Mouse (Mus musculus): ENCODE measurements at regions not wholly inside any gene's neighbourhood (a gene's known extent, or its start where the extent isn't known, plus 50 kb on each side); places are given as distances from the start of the nearest gene placed in this dataset.
"Not testable (repeated sequence)": the region's sequence is repeated elsewhere in the genome, so short reads cannot be mapped to it uniquely, and the experiment has no call there.

DNA sequence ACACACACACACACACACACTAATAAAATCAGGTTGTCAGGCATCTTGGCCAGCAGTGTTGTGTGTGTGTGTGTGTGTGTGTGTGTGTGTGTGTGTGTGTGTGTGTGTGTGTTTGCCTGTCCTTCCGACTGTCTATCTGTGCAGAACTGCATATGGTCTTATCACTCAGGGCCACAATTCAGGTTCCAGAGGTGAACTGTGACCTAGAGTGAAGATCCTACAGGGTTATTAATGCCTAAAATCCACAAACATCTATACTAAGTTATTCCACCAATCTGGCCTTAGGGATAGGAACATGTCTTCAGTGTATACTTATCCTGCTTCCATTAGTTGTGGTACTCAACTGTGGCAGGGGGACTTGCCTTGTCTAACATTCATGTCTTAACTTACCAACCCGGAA, 96.7 kb downstream of the Zfp369 start:
- ATAC-seq (replicated peaks; ENCODE audit: insufficient number of reproducible peaks, low FRiP score, low TSS enrichment, poor library complexity, severe bottlenecking) = 0 out of 2 replicates have a peak, but pooled peaks have one; percentile 70

DNA sequence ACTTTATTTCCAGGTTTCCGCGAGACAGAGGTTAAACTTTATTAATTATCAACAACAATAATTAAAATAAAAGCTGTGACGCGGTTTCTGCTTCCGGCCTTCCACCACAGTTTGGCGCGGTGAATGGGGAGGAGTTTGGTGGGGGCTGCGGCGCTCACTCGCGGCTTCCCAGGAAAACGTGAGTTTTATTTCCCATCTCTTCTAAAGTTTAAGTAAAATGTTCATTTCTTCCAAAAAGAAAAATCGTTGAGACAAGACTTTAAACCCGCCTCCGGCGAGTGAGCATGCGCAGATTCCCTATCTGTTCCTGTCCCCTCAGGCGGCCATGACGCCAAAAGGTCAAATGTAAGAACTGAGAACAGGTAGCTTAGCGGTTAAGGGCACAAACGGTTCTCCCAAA, 100.8 kb downstream of the Zfp369 start:
- ATAC-seq (replicated peaks; ENCODE audit: insufficient number of reproducible peaks, low FRiP score, low TSS enrichment, poor library complexity, severe bottlenecking) = not testable (repeated sequence)

DNA sequence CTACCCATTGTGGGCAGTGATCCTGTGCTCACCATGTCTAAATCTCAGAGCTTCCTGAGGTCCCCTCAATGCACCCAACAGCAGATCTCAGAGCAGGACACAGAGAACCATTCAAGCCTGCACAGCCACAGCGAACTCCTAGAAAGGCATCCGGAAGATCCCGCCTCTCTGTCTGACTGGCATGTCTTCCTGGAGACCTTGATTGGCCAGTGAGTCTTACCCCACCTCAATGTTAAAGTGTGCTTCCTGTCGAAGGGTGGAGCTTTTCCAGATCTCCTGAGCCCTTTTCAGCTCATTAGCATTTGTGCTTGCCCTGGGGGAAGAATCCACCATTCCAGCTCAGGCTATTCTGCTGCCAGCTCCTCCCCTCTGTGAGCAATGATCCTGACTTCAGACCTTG, 97.5 kb upstream of the Gm10139 start:
- ATAC-seq (replicated peaks; ENCODE audit: insufficient number of reproducible peaks, low FRiP score, low TSS enrichment, poor library complexity, severe bottlenecking) = not testable (repeated sequence)

DNA sequence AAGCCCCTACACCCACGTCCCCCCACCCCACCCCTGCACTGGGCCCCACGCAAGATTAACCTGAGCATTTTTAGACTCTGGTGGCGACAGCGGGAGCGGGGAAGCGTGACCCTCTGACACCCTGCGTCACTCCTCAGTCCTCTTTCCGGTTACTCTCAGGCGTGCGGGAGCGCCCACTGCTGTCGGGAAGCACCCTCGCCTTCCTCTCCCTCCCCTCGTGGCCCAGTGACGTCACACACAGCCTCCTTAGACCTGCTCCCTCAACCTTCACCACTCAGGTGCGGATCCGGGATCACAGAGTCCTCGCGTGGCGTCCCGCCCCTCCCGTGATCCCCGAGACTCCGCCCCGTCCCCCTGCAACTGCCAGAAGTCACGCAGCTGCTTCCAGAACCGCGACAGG, 92.3 kb upstream of the Gm10139 start:
- ATAC-seq (replicated peaks; ENCODE audit: insufficient number of reproducible peaks, low FRiP score, low TSS enrichment, poor library complexity, severe bottlenecking) = not testable (repeated sequence)

Data from monocyte, adult 5-6 weeks (primary cell).